Mouse (Mus musculus): Measurements from ENCODE around the gene Cylc2. TPM values are rescaled to one million over a fixed set of nuclear protein-coding genes. Genes with fewer than 3 reads are reported as not detected.

Cylc2 gene
- not detected in 2 replicates for polyA plus RNA-seq (2014; fragmentation: Nextera tagmentation; extraction: Ambion mirVana)

GRCm38 (mm10) chr4:51216378-51216777 is at the start of gene Cylc2:
Cylc2 (plus strand) TSS chr4:51216678.
- H3K4me3 ChIP-seq (ENCODE audit: low read depth, low read length): no peak within 1 kb of the TSS
- no peak within 1 kb of the TSS for H3K27ac ChIP-seq (ENCODE audit: low read depth, low read length)
- H3K4me2 ChIP-seq: no peak within 1 kb of the TSS
- no peaks in the 10 kb centered on the region for H3K27me3 ChIP-seq (ENCODE audit: control insufficient read depth, insufficient read depth, low read length)
- ATAC-seq (ENCODE audit: low FRiP score): no peak
- no peaks in the 10 kb centered on the region for H3K4me1 ChIP-seq (ENCODE audit: control insufficient read depth, insufficient read depth, low read length)
- DNase-seq (ENCODE audit: low spot score, missing footprints): no peak
- no peaks in the 10 kb centered on the region for H3K36me3 ChIP-seq (ENCODE audit: control insufficient read depth, insufficient read depth, low read length)
- 80% methylated on average over 1 of the region's 1 CpGs for WGBS
- no peak within 1 kb of the TSS for H3K9ac ChIP-seq (ENCODE audit: low read length)
- no peaks in the 10 kb centered on the region for H3K9me3 ChIP-seq (ENCODE audit: control insufficient read depth, low read length)

Measured in midbrain, embryonic 11.5 days (tissue).